Mouse (Mus musculus): ENCODE data around the gene Sostdc1.

Gene Sostdc1

DNA sequence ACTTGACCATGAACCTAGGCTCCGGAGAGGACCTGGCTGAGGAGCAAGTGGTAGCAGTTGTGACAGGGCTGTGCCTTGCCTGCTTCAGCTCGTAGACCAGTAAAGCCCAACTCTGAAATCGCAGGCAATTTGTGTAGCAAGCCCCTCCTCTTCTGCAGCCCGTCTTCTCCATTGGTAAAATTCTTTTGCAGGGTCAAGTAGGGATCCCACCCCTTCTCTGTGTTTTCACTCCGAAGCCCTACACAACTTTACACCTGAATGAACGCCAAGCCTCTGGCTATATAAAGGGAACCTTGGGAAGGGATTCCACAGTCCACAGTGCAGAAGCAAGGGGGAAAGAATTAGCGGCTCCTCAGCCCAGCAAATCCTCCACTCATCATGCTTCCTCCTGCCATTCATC lies at the start of gene Sostdc1:
Sostdc1 (plus strand) TSS at position 224 of the 400 bp plus-strand sequence.
- in situ Hi-C loops (cut with MboI): no loop called here

DNA sequence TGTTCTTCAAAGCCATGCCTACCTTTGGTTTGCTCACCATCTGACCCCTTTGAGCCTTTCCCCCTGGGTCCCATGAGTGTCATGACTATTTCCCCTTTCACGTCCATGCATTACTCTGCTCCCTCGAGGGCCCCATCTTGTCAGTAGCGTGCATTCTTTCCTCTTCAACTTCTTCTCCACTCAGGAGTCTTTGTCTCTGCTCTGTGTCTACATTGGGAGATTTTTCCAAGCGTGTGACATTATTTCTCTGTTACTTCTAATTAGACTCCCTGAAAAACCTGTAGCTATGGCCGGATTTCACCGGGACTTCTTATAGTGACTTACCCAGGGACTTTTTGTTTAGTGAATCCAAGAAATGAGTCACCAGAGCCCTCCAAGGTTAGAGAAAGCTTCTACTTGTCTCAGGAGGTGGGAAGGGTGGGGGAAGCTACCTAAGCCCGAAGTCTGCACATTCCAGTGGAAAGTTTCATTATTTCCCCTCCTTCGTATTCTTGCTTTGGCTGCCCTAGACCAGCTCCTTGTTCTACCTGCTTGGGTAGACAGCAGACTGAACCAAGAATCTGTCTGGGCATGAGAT lies 46.2 kb upstream of the Sostdc1 start:
- in situ Hi-C loops (cut with MboI): no loop called here

DNA sequence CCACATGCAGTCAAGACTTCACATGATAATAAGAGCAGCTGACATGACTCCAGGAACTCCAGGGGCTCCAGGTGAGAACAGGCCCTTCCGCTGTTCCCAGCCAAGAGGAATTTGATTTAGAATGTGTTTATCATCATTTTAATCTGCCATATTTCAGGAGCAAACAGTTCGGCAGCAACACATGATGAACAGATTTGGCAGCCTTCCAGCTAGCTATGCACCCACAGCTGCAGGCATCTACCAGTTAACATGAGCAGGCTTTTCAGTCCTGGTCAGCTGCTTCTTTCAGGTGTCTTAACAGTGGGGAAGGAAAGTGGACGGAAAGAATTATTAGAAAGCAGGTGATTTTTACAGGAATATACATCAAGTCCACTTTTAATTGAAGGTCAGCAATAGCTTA lies 39.1 kb upstream of the Sostdc1 start:
- in situ Hi-C loops (cut with MboI): no loop called here

DNA sequence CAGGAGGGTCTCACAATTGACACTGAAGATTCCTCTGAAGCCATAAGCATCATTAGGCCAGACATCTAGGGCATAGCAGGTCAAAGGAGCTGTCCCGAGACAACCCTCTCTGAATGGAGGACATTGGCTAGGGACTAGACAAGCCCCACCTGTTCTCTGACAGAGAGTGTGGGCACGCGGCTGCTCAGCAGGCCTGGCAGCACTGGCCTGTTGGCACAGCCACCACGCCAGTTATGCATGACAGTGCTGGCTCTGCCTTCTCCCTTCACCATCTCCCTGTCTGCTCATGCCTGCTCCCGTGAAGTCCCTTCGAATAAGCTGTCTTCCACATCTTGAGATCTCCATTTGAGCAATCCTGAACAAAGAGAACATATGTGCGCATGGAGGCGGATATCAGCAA lies 24.3 kb upstream of the Sostdc1 start:
- in situ Hi-C loops (cut with MboI): no loop called here

DNA sequence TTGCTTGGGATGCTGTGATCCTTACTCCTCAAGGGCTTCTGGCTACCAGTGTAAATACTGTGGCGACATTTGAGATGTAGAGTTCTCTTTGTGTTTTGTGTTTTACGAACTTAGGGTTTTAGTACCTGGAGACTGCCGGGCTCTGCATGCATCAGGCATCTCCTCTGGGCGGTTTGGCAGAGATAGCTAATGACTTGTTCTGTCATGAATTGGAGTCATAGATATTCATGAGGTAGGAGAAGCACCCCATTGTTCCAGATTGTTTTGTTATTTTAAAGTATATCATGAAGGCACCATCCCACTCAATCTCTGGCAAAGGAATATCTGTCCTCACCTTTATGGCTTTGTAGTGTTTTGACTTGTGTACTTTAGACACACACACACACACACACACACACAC lies 23.5 kb upstream of the Sostdc1 start:
- in situ Hi-C loops (cut with MboI): no loop called here

DNA sequence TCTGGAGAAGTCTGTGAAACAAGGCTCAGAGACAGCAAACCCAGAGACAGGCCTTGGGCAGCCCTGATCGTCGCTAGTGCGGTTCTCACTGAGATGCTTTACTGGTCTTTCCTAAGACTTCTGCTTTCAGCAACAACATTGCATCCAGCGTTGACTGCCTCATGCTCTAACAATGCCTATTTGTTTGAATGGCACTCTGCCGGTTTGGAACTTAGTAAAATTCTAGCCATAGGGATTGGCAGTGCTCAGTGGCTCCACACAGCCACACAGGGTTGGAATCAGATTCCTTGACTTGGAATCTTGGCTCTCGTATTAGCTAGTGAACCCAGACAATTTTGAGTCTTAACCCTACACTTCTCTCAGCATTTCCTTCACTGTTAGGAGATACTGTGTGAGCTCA lies 22.6 kb upstream of the Sostdc1 start:
- in situ Hi-C loops (cut with MboI): no loop called here

DNA sequence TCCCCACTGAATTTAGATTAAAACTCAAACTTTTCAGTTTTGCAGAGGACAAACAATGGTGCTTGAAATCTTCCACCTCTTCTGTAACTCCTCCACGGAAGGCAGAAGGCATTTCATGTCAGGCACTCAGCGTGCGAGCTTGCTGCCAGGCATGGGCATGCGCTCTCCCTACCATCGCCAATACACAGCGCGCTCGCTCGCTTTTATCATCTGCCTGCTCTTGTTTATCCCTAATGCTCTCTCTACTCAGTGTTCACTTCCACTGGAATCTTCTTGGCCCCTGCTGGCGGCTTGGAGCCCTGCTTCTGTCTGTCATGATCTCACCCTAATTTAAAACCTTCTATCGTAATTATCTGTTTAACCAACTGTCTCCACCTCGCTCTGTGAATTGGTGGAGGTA lies 11.6 kb upstream of the Sostdc1 start:
- in situ Hi-C loops (cut with MboI): no loop called here

DNA sequence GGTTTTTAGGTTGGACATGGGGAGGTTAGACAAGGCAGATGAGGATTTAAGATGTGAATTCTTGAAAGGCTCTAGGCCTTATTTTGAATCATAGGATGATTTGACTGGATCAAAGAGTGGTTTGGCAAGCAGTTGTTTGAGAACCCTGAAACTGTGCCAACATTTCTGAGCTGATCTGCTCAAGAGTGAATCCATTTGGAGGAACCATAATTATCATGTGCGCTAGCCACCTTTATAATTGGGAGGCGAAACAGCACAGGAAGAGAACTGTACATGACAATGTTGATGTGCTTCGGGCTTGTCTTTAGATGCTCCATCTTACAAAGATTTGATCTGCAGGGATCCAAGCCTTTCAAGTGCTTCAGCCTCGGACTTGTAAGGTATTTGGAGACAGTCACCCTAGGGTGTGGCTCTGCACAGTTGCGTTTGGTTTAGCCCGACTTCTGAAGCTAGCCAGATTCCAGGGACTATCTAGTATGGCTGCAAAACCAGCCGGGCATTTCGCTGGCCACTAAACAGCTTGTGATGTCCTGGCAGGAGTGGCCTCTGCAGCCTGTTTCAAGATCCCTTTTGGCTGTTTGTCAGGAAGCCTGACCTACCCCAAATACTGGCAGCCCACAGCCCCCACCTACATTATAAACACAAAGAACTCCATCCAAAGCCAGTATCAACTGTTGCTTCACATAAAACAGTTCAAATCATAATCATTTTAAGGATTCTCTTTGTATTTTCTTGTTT lies 10.9 kb upstream of the Sostdc1 start:
- in situ Hi-C loops (cut with MboI): no loop called here

DNA sequence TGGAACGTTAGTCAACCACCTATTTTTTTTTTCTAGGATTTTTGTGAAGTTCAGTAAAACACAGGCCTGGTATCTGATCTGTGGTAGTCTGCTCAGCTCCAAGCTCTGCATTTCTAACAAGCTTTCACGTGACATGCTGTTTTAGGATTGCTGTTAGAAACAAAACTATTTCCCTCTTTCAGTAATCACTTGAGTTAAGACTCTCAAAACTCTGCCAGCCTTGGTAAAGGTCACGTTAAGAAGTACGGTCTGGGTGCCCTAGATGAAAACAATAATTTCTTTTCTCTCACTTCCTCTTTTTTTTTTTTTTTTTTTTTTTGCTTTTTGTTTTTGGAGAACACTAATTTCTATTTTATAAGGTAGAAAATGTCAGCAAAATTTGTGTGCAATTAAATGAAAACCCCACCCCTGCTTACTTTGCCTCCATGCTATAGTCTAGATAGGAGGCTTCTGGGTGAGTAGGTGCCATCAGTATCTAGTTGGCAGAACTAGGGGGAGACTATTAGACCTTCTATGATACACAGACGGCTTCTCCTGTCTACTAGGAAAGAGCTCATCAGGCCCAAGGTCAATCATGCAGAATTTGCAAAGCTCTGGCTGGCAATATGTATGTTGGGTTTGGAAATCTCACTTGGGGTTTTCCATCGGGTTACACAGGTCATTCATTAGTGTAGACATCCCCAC lies 5.1 kb upstream of the Sostdc1 start:
- in situ Hi-C loops (cut with MboI): no loop called here

DNA sequence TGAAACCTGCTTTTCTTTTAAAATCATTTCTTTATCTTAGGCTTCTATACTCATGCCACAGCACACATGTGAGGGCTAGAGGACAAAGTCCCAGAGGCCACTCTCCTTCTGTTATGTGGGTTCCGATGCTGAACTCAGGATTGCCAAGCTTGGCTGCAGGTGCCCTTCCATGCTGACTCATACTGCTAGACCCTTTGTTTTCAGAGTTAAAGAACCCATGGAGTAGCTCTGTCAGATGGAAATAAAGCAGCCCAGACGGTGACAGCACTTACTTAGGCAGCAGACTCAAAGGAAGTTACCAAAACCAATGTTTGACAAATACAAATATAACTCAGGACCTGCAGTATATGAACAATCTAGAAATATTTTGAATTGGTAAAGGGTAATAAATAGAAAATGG lies 924 bp upstream of the Sostdc1 start:
- in situ Hi-C loops (cut with MboI): no loop called here

DNA sequence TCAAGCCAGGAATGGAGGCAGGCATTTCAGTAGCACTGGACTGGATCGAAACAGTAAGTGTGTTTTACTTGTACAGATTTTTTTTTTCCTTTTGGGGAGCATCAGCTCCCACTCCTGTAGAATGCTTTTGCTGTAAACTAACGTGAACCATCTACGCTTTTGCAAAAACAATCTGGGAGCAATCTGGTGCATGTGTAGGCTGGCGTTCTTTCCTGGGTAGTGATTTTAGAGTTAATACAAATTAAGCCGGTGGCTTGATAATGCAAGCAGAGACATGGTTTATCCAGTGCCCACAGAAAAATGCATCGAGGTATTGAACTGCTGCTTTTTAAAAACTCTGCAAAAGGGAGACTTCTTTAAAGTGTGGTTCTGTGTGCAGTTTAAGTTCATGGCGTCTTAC lies 507 bp downstream of the Sostdc1 start:
- in situ Hi-C loops (cut with MboI): no loop called here

DNA sequence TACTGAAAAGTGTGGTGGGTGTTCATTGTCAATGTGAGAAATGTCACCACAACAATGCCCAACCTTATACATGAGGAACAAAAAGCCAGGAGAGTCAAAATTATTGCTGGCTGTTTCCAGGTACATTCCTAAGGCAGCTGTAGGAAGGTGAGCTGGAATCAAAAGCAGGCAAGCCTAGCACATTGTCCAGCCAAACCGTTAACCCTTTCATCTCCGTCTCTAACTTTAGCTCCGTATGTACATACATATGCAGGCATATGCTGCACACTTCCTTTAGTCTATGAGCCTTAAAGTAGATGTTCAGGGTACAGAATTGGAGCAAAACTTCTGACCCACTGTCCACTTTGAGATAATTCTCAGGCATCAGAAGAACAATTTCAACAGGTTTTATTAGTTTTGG lies 1.6 kb downstream of the Sostdc1 start:
- in situ Hi-C loops (cut with MboI): no loop called here

DNA sequence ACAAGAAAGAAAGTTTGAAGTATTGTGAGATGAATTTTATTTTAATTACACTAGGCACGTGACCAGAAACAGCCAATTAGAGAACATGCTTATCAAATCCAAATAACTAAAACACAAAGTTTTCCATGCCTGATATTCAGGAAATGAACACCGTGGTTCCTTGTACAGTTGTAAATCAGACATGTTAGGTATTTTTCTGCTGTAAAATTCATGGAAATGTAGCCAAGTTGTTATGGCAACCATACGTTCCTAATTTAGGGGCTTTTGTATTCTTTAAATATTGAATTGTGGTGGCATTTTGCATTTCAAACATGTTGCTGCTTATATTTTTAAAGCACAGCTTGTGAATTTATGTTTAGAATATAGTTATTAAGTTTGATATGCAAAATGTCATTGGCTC lies 2.1 kb downstream of the Sostdc1 start:
- in situ Hi-C loops (cut with MboI): no loop called here

DNA sequence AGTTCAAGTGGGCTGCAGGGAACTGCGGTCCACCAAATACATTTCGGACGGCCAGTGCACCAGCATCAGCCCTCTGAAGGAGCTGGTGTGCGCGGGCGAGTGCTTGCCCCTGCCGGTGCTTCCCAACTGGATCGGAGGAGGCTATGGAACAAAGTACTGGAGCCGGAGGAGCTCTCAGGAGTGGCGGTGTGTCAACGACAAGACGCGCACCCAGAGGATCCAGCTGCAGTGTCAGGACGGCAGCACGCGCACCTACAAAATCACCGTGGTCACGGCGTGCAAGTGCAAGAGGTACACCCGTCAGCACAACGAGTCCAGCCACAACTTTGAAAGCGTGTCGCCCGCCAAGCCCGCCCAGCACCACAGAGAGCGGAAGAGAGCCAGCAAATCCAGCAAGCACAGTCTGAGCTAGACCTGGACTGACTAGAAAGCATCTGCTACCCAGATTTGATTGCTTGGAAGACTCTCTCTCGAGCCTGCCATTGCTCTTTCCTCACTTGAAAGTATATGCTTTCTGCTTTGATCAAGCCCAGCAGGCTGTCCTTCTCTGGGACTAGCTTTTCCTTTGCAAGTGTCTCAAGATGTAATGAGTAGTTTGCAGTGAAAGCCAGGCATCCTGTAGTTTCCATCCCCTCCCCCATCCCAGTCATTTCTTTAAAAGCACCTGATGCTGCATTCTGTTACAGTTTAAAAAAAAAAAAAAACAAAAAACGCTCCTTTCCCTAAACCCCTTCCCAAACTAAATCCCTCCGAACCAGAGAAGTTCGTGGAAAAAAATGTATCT lies 3.3 kb downstream of the Sostdc1 start:
- in situ Hi-C loops (cut with MboI): no loop called here

DNA sequence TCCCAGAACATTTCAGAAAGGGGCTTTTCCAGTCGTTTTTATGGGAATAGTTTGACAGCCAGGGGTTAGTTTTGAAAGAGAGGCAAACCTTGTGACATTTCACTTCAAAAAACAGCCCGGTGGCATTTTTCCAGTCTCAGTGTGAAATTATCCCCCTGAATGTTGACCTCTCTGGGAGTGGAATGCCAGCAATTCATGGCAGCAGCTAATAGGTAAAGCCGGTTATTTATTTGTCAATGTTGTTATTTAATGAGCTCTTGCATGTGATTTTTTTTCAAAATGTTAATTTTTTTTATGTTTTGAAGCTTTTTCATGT lies 3.8 kb downstream of the Sostdc1 start:
- in situ Hi-C loops (cut with MboI): no loop called here

DNA sequence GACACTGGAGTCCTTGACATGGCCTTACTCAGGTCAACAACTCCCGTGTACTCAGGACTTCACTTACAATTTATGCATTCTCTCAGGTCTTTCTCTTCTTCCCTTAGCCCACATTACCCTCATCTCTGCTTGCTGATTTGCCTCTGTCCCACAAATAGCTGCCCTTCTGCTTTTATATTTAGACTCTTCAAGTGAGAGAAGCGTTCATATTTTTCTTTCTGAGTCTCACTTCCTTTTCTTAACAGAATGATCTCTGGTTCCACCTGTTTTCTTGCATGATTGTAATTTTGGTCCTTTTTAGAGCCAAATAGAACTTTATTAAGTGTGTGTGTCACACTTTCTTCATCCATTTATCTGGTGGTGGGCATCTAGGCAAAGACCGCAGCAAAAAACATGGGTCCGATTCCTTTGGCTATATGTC lies 12.2 kb downstream of the Sostdc1 start:
- in situ Hi-C loops (cut with MboI): no loop called here

DNA sequence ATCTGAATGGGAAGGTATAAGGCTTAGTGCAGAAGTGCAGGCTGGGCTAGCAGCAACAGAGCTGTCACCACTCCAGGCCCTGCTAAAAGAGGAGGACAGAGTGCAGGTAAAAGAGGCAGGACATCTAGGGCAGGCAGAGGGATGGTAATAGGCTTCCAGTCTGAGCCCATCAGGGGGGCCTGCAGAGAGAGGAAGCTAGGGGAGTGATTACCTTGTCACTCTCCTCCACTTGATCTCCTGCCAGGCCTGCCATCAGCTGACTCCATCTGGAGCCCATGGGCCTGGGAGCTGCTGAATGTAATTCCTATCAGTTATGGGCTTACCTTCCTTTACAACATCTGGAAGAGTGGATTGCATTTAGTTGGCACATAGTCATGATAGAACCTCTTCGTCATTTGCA lies 18.7 kb downstream of the Sostdc1 start:
- in situ Hi-C loops (cut with MboI): no loop called here

DNA sequence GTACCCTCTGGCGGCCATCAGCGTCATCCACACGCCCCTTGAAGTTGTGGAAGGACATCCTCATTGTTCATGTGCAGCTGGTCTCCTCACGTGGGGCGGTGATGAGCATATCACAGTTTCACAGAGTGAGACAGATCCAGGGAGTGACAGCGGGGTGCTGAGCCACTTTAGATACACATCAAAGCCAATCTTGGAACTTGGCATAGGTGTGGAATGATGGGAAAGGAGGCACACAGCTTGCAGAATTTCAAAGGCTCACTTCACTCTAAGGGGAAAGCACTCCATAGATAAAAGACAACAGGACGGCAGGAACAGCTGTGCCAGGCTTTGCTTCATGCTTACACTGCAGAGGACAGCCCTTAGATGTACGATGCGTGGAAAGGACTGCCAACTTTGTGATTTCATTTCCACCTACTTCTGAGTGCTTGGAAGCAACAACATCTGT lies 19.9 kb downstream of the Sostdc1 start:
- in situ Hi-C loops (cut with MboI): no loop called here

DNA sequence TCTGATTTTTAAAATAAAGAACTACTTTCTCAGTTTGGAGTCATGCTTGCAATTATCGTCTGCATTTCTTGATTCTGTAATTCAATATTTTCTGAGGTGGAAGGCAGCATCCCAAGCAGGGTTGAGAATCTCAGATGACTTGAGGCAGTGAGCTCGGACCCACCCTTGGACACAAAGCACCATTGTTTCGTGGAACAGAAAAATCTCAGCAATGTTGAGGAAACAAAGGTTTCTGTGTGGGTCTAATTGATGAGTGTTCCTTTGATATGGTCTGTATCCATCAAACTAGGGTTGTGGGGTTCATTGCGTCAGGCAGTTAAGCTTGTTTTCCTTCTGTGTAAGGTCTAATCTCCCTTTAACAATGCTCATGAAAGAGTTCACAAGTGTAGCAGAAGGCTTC lies 30.2 kb downstream of the Sostdc1 start:
- in situ Hi-C loops (cut with MboI): no loop called here

DNA sequence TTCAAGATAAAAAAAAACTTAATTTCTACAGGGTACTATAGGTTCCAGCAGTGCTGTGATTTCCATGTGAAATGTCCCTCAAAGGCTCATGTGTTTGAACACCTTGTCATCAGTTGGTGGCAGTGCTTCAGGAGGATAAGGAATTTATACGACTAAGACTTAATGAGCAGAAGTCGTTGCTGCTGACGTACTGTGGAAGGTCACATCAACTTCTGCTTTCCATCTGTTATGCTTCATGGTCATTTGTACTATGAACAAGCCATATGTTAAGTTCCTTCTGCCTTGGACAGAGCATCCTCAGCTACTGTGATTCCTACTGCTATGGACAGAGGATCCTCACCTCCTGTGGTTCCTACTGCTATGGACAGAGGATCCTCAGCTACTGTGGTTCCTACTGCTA lies 46.1 kb downstream of the Sostdc1 start:
- in situ Hi-C loops (cut with MboI): no loop called here

DNA sequence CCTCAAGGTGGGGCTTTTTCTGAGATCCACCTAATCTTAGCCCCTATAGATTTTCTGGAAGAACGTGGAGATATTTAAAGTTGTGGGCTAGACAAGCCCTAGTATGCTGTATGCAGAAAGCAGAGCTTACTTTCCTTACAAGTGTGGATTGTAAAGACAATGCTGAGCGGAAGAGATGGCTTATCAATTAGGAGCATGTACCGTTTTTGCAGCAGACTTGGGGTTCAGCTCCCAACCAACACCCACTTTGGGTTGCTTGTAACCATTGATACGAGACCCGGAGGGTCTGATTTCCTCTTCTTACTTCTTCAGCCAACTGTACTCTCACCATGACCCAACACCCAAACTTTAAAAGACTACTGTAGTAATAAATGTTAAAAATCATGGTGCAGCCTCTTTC lies 46.8 kb downstream of the Sostdc1 start:
- in situ Hi-C loops (cut with MboI): no loop called here

DNA sequence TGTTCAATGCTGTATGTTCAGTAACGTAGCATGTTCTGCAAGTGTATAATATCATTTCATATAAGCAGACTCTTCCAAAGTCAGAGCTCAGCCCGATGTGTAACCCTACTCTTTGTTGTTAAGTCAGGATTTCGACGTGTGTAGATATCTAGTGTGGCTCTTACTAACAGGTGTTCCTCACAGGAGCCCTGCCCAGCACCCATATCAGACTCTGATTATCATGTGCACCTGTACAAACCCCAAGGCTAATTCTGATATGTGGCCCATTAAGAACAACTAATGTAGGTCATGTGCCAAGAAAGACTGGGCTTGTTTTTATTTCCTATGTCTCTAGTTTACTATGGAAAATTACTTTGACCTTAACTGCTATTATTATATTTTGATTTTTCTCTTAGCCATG lies 50.1 kb downstream of the Sostdc1 start:
- in situ Hi-C loops (cut with MboI): no loop called here
